Mouse (Mus musculus): Measurements from ENCODE around the gene Agbl4.

The Agbl4 gene

GRCm38 (mm10) chr4:111583562-111584237 lies 1186.2 kb downstream of the Agbl4 start:
- CTCF ChIA-PET: no interaction called here

- CTCF ChIA-PET: no interaction called here
Observed at GRCm38 (mm10) chr4:111584286-111584685, 1186.8 kb downstream of the Agbl4 start.

DNA sequence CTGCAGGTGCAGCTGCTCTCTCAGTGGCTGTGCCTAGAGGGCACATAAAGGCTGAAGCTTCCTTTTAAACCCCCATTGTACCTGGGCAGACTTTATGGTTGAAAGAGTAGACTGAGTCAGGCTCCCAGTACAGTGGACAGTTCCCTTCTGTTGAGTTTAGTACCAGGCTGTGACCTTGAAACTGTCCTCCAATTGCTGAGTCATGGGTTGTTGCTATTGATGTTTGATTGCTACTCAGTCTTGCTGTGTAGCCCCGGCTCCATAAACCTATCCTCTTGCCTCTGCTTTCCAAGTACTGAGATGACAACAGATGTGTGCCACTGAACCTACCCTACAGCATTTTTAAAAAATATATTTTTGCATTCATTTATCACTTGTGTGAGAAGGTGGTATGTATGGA lies 1190.8 kb downstream of the Agbl4 start:
- CTCF ChIA-PET: no interaction called here

DNA sequence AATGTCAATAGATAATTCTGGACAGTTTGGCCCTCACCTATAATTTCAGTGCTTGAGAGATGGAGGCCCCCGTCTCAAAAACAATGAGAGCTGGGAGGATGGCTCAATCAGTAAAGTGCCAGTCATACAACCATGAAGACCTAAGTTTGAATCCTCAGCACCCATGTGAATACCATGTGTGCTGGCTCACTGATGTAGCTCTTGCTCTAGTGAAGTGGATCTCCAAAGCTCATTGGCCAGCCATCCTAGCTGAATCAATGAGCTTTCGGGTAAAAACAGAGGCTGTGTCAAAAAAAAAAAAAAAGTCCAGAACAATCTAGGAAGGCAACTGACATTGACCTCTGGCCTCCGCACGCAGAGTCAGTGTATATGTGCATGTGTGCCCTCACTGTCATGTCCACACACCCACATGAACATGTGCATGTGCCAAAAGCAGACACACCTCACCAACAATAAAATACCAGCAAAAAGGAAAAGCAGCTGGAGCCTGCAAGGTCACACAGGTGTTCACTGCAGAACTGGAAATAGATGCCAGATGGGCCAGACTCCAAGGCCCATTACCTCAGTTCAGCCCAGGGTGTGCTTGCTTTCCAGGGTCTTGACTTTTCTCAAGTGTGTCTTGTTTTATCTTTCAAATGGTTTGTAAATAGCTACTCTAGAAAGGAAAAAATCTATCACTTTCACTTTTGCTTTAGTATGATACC lies 1192.2 kb downstream of the Agbl4 start:
- CTCF ChIA-PET: no interaction called here

GRCm38 (mm10) chr4:111594655-111595295 lies 1197.3 kb downstream of the Agbl4 start:
- CTCF ChIA-PET: no interaction called here

GRCm38 (mm10) chr4:111597249-111597661 lies 1199.8 kb downstream of the Agbl4 start:
- CTCF ChIA-PET: no interaction called here

DNA sequence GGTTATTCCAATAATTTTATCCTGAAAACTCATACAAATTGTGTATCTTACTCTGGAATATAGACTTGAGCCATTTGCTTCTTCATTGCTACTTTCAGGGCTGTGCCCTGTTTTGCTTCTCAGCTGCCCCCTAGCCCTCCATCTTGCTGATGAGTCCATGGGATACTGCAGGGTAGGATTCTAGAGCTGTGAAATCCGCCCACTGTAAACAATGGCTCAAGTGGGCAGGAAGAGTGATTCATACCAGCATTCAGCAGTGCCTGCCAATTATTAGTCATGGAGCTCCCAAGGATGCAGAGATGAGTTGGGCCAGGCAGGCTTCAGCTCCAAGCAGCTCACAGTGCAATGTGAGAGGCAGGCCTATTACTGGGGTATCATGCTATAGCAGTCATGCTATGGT lies 1200.5 kb downstream of the Agbl4 start:
- CTCF ChIA-PET: no interaction called here

- CTCF ChIA-PET: no interaction called here
Observed at GRCm38 (mm10) chr4:111603194-111603593, 1205.7 kb downstream of the Agbl4 start.

GRCm38 (mm10) chr4:111607826-111608500 lies 1210.5 kb downstream of the Agbl4 start:
- CTCF ChIA-PET: no interaction called here

DNA sequence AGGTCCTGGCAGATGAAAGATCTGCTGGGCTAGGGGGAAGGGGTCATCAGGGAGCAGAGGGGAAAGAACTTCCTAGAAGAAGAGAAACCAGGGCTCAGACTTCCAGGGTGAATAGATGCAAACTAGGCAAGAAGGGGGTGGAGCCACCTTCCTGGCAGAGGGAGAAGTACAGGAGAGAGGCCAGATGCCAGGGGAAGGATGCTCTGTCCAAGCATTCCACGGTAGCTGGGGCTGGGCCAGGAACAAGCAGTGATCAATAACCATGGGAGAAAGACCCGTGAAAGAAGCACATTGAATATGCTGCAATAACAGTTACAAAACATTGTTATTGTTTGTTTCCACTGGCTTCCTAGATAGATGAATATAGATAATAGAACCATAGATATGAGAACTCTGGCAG lies 1224.4 kb downstream of the Agbl4 start:
- CTCF ChIA-PET: no interaction called here

DNA sequence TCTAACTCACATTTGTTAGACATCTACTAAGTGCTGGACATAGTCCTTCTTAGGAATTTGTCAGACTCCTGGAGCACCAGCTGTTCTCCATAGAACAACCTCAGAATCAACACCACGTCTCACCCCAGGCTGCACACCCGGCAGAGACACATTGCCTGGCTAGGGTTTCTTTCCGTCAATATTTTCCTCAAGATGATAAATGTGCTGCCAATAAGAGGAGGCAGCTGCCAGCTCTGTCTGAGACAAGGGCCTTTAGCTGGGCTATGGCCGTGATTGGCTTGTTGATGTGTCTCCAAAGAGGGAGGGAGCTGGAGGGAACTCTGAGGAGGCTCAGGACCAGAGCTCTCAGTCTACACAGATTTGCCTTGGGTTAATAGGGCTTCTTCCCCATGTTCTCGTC lies 1227.5 kb downstream of the Agbl4 start:
- CTCF ChIA-PET: no interaction called here

DNA sequence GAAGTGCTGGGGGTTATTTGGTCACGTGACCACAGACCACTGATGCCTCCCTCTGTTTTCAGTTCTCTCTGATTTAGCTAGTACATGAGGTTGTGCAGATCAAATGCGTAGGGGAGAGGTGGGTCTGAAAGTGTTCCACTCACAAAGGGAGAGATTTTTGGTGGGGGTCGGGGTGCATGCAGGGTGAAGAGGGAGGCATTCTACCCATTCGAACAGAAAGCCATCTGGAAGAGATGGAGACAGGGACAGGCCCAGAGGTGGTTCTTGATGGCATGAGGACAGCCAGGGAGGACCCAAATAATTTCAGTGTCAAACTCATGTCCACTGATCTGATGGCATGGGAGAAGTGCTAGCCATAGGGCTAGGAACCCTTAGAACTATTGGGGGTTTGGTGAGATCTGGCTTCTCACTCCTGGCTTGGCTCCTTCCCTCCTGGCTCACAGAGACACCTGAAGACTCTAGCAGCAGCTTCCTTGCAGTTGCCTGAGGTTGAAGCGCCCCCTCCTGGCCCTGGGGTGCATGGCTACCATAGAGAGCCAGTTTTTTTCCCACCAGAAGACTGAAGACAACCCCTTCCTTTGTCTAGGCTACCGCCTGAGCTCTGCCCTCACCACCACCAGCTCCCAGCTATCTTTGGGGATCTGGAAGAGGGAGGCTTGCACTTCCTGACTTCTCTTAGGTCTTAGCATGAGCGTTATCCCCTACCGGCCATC lies 1228.8 kb downstream of the Agbl4 start:
- CTCF ChIA-PET: no interaction called here

GRCm38 (mm10) chr4:111632615-111633014 lies 1235.2 kb downstream of the Agbl4 start:
- CTCF ChIA-PET: no interaction called here

- CTCF ChIA-PET: no interaction called here
Observed at GRCm38 (mm10) chr4:111635538-111636124, 1238.2 kb downstream of the Agbl4 start.

- CTCF ChIA-PET: no interaction called here
Observed at GRCm38 (mm10) chr4:111638948-111639708, 1241.7 kb downstream of the Agbl4 start.

DNA sequence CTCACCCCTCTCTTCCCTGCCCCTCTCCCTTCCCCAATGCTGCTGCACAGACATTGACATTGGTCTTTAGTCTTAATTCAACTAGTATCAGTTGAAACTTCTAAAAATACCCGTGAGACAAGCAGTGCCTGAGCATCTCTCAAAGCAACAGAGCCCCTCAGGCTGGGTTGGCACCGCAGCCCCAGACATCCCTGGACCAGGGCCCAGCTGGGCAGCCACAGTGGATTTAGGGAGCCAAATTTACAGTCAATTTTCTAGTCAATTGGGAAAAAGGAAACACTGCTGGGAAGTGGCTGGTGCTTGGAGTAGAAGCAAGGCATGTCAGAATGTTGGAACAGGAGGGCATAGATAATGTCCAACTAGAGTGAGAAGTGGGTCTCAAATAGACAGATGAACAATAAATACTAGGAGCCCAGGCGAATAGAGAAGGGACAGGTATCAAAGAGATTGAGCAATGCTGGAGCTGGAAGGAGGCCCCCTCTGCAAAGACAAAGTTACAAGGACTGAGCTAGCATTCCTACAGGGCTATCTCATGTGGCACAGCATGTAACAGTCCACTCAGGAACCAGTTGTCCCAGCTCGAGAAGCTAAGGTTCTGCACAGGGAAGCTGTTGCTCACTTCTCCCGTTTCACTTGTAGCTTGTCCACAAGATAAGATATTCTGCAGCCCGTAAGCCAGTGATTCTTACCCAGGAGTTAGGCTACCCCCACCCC lies 1247.8 kb downstream of the Agbl4 start:
- CTCF ChIA-PET: no interaction called here

- CTCF ChIA-PET: interaction anchor here (0.6 kb wide), 1 partner anchor 547 kb away, joined by 3 read pairs; no protein-coding TSS in a partner anchor
Observed at GRCm38 (mm10) chr4:111645831-111646166, 1248.3 kb downstream of the Agbl4 start.

GRCm38 (mm10) chr4:111653451-111653850 lies 1256.0 kb downstream of the Agbl4 start:
- CTCF ChIA-PET: no interaction called here

GRCm38 (mm10) chr4:111663730-111664129 lies 1266.3 kb downstream of the Agbl4 start:
- CTCF ChIA-PET: no interaction called here

GRCm38 (mm10) chr4:111664146-111664545 lies 1266.7 kb downstream of the Agbl4 start:
- CTCF ChIA-PET: no interaction called here
